Comparison of ENCODE assay signal across 23 mouse cellular contexts in the genomic region with DNA sequence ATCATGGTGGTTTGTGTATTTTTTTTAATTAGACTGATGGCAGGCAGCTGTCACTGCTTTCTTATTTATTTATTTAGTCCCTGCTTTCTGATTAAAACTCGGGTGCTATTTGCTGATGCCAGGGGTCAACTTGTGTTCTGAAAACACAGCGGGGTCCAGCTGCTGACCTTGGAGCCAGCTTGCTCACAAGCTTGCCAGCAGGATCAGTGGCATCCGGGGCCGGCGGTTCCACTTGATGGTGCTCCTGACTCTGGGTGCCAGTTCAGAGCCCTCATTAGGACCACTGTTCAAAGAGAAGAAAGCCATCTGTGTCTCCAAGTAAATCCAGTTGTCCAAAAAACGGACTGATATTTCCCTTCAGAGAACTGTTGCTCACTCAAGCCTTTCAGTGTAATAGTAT.
"Had no signal": no experiment of that assay in that cellular context is flagged by ENCODE, and none has a peak within 500 bp of the region (broad histone marks: within the 10 kb centered on the region; RNA-seq: fewer than 3 reads in every experiment).

No protein-coding gene starts in this region.

- H3K4me3 ChIP-seq: forebrain, embryonic 15.5 days; heart, embryonic 12.5 days; hindbrain, embryonic 13.5 days; hindbrain, embryonic 15.5 days; limb, embryonic 13.5 days; limb, embryonic 15.5 days; liver, embryonic 12.5 days; liver, embryonic 15.5 days had no signal

- H3K9me3 ChIP-seq: forebrain, embryonic 15.5 days; hindbrain, embryonic 13.5 days; hindbrain, embryonic 15.5 days; limb, embryonic 15.5 days; liver, embryonic 12.5 days; liver, embryonic 15.5 days had no signal

- ATAC-seq: forebrain, embryonic 15.5 days; forebrain, postnatal 0 days; hindbrain, postnatal 0 days; intestine, embryonic 16.5 days; liver, embryonic 12.5 days had no signal

- H3K27ac ChIP-seq: forebrain, embryonic 15.5 days; hindbrain, embryonic 13.5 days; hindbrain, embryonic 15.5 days; hindbrain, postnatal 0 days; limb, embryonic 13.5 days; limb, embryonic 15.5 days; liver, embryonic 12.5 days; liver, embryonic 15.5 days had no signal

- H3K4me2 ChIP-seq: forebrain, embryonic 15.5 days; heart, embryonic 12.5 days; hindbrain, embryonic 13.5 days; hindbrain, embryonic 15.5 days; limb, embryonic 13.5 days; limb, embryonic 15.5 days; liver, embryonic 12.5 days; liver, embryonic 15.5 days had no signal

- H3K9ac ChIP-seq: forebrain, embryonic 15.5 days; forebrain, postnatal 0 days; heart, embryonic 12.5 days; hindbrain, embryonic 13.5 days; hindbrain, embryonic 15.5 days; limb, embryonic 13.5 days; limb, embryonic 15.5 days; liver, embryonic 12.5 days; liver, embryonic 15.5 days had no signal

- H3K36me3 ChIP-seq: forebrain, embryonic 15.5 days; heart, embryonic 12.5 days; hindbrain, embryonic 13.5 days; hindbrain, embryonic 15.5 days; limb, embryonic 13.5 days; limb, embryonic 15.5 days; liver, embryonic 15.5 days had no signal

- H3K4me1 ChIP-seq: forebrain, embryonic 15.5 days; hindbrain, embryonic 13.5 days; hindbrain, embryonic 15.5 days; limb, embryonic 13.5 days; limb, embryonic 15.5 days had no signal

- H3K27me3 ChIP-seq: forebrain, embryonic 15.5 days; heart, embryonic 12.5 days; hindbrain, embryonic 13.5 days; hindbrain, embryonic 15.5 days; limb, embryonic 13.5 days; limb, embryonic 15.5 days; liver, embryonic 12.5 days; liver, embryonic 15.5 days had no signal

- DNase-seq: forebrain, postnatal 0 days; gastrocnemius, postnatal 14 days; gastrocnemius, postnatal 36 days; heart, adult 18-20 months; heart, postnatal 10 days; heart, postnatal 36 days; kidney, adult 11 months; kidney, adult 9 months; kidney, postnatal 25 days; layer of hippocampus, adult 9-11 months; layer of hippocampus, postnatal 36 days; left cerebral cortex, postnatal 4 days; lung, adult 18-20 months had no signal
